Mouse (Mus musculus): ENCODE data around the gene Sgk1. TPM values are rescaled to one million over a fixed set of nuclear protein-coding genes. Genes with fewer than 3 reads are reported as not detected.

Sgk1 gene
- polyA plus RNA-seq, 2 experiments, result 33.4 to 39.9 TPM

- no peak for TF ChIP-seq POLR2A (IDR thresholded peaks at IDR 0.05; ENCODE audit: borderline replicate concordance, extremely low read depth, insufficient read depth, insufficient read length)
- H3K4me1 ChIP-seq (ENCODE audit: control insufficient read depth, insufficient read depth, low read length), result no peaks in the 10 kb centered on the region
- ATAC-seq (ENCODE audit: low FRiP score, low read depth), result no peak
- no peak overlapping the region for H3K9ac ChIP-seq (ENCODE audit: low read depth, low read length, severe bottlenecking)
- no peak overlapping the region for H3K27ac ChIP-seq (replicated peaks; ENCODE audit: low read depth, low read length)
- no peaks in the 10 kb centered on the region for H3K27me3 ChIP-seq (ENCODE audit: control insufficient read depth, insufficient read depth, low read length)
- H3K4me2 ChIP-seq (replicated peaks; ENCODE audit: low read depth, low read length, severe bottlenecking), result no peak overlapping the region
- H3K36me3 ChIP-seq (ENCODE audit: control insufficient read depth, insufficient read depth, low read length), result no peaks in the 10 kb centered on the region
- DNase-seq (ENCODE audit: low spot score), result no peak
- no peak overlapping the region for H3K4me3 ChIP-seq (replicated peaks; ENCODE audit: low read length)
- WGBS, result 94% methylated on average over 2 of the region's 2 CpGs
- H3K9me3 ChIP-seq (ENCODE audit: control insufficient read depth, low read length), result no peaks in the 10 kb centered on the region
These were observed 13.8 kb upstream of the Sgk1 start for GRCm38 (mm10) chr10:21868221-21868620.

GRCm38 (mm10) chr10:21868623-21869022 lies 13.4 kb upstream of the Sgk1 start:
- Histone ChIP-seq H3K4me2 (replicated peaks; ENCODE audit: low read depth, low read length, severe bottlenecking) (no peak overlapping the region), H3K9me3 (ENCODE audit: control insufficient read depth, low read length) (no peaks in the 10 kb centered on the region), H3K4me3 (replicated peaks; ENCODE audit: low read length) (no peak overlapping the region), H3K4me1 (ENCODE audit: control insufficient read depth, insufficient read depth, low read length) (no peaks in the 10 kb centered on the region), H3K27me3 (ENCODE audit: control insufficient read depth, insufficient read depth, low read length) (no peaks in the 10 kb centered on the region), H3K36me3 (ENCODE audit: control insufficient read depth, insufficient read depth, low read length) (no peaks in the 10 kb centered on the region), H3K27ac (replicated peaks; ENCODE audit: low read depth, low read length) (no peak overlapping the region), H3K9ac (ENCODE audit: low read depth, low read length, severe bottlenecking) (no peak overlapping the region)
- DNase-seq (ENCODE audit: low spot score) (no peak), ATAC-seq (ENCODE audit: low FRiP score, low read depth) (no peak)
- TF ChIP-seq POLR2A (IDR thresholded peaks at IDR 0.05; ENCODE audit: borderline replicate concordance, extremely low read depth, insufficient read depth, insufficient read length), result no peak
- WGBS, result 71% methylated on average over 4 of the region's 4 CpGs

- ATAC-seq (ENCODE audit: low FRiP score, low read depth) (no peak), DNase-seq (ENCODE audit: low spot score) (no peak)
- Histone ChIP-seq H3K9ac (ENCODE audit: low read depth, low read length, severe bottlenecking) (peak overlapping the region; percentile 48), H3K9me3 (ENCODE audit: control insufficient read depth, low read length) (no peaks in the 10 kb centered on the region), H3K4me2 (replicated peaks; ENCODE audit: low read depth, low read length, severe bottlenecking) (peak overlapping the region; percentile 63), H3K27me3 (ENCODE audit: control insufficient read depth, insufficient read depth, low read length) (no peaks in the 10 kb centered on the region), H3K4me1 (ENCODE audit: control insufficient read depth, insufficient read depth, low read length) (peaks cover 16% of the 10 kb centered on the region), H3K36me3 (ENCODE audit: control insufficient read depth, insufficient read depth, low read length) (no peaks in the 10 kb centered on the region), H3K4me3 (replicated peaks; ENCODE audit: low read length) (peak overlapping the region; percentile 41), H3K27ac (replicated peaks; ENCODE audit: low read depth, low read length) (no peak overlapping the region)
- TF ChIP-seq POLR2A (IDR thresholded peaks at IDR 0.05; ENCODE audit: borderline replicate concordance, extremely low read depth, insufficient read depth, insufficient read length), result no peak
- WGBS, result 26% methylated on average over 4 of the region's 4 CpGs
These were observed 174 bp upstream of the Sgk1 start for GRCm38 (mm10) chr10:21881837-21882183.

- no peak for TF ChIP-seq POLR2A (IDR thresholded peaks at IDR 0.05; ENCODE audit: borderline replicate concordance, extremely low read depth, insufficient read depth, insufficient read length)
- WGBS, result 3% methylated on average over 12 of the region's 12 CpGs
- H3K36me3 ChIP-seq (ENCODE audit: control insufficient read depth, insufficient read depth, low read length), result no peaks in the 10 kb centered on the region
- H3K9ac ChIP-seq (ENCODE audit: low read depth, low read length, severe bottlenecking), result peak overlapping the region; percentile 1; the same call in 1 of the 2 replicates
- H3K9me3 ChIP-seq (ENCODE audit: control insufficient read depth, low read length), result no peaks in the 10 kb centered on the region
- peak overlapping the region; percentile 41 for H3K4me3 ChIP-seq (replicated peaks; ENCODE audit: low read length)
- ATAC-seq (ENCODE audit: low FRiP score, low read depth) (no peak), DNase-seq (ENCODE audit: low spot score) (peak; percentile 22)
- no peak overlapping the region for H3K27ac ChIP-seq (replicated peaks; ENCODE audit: low read depth, low read length)
- H3K4me2 ChIP-seq (replicated peaks; ENCODE audit: low read depth, low read length, severe bottlenecking), result peak overlapping the region; percentile 63
- no peaks in the 10 kb centered on the region for H3K27me3 ChIP-seq (ENCODE audit: control insufficient read depth, insufficient read depth, low read length)
- H3K4me1 ChIP-seq (ENCODE audit: control insufficient read depth, insufficient read depth, low read length), result peaks cover 16% of the 10 kb centered on the region
These were observed 1.6 kb downstream of the Sgk1 start for GRCm38 (mm10) chr10:21883587-21883986.

DNA sequence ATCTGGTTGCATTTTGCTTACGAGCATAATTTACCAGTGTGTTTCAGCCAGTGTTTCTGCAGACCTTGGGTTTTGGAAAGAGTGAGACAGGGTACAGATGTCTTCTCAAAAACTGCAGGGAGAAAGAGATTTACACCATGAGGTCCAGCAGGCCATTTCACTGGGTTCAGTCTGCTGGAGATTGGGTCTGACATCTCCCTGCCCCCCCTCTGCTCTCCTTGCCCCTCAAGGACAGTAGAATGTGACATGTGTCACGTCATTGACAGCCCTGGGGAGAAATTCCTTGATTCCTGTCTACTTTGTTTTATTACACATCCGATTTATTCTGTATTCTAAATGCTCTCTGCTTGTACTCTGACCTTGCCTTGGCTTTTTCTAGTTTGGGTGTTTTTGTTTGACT lies 2.5 kb downstream of the Sgk1 start:
- TF ChIP-seq POLR2A (IDR thresholded peaks at IDR 0.05; ENCODE audit: borderline replicate concordance, extremely low read depth, insufficient read depth, insufficient read length), result no peak
- H3K36me3 ChIP-seq (ENCODE audit: control insufficient read depth, insufficient read depth, low read length), result no peaks in the 10 kb centered on the region
- no peak overlapping the region for H3K4me3 ChIP-seq (replicated peaks; ENCODE audit: low read length)
- H3K4me1 ChIP-seq (ENCODE audit: control insufficient read depth, insufficient read depth, low read length), result peaks cover 21% of the 10 kb centered on the region
- ATAC-seq (ENCODE audit: low FRiP score, low read depth), result no peak
- no peak overlapping the region for H3K4me2 ChIP-seq (replicated peaks; ENCODE audit: low read depth, low read length, severe bottlenecking)
- WGBS, result 37% methylated on average over 3 of the region's 3 CpGs
- H3K27ac ChIP-seq (replicated peaks; ENCODE audit: low read depth, low read length), result no peak overlapping the region
- no peak for DNase-seq (ENCODE audit: low spot score)
- H3K9me3 ChIP-seq (ENCODE audit: control insufficient read depth, low read length), result no peaks in the 10 kb centered on the region
- H3K9ac ChIP-seq (ENCODE audit: low read depth, low read length, severe bottlenecking), result no peak overlapping the region
- no peaks in the 10 kb centered on the region for H3K27me3 ChIP-seq (ENCODE audit: control insufficient read depth, insufficient read depth, low read length)

Measured in limb, embryonic 14.5 days (tissue).